Mouse (Mus musculus) liver, postnatal 0 days (tissue): ENCODE results near the gene Trpm8.

Experiments used
- CTCF ChIP-seq: sonication (generic); IDR thresholded peaks from 2 replicates; pipeline ENCODE4 v1.5.1; 2016; ENCODE audit warnings: antibody characterized with exemption, low read depth
- EP300 ChIP-seq: IDR thresholded peaks from 2 replicates; pipeline ENCODE4 v1.6.1; 2016; ENCODE audit warnings: antibody characterized with exemption, low read depth, mild to moderate bottlenecking

DNA sequence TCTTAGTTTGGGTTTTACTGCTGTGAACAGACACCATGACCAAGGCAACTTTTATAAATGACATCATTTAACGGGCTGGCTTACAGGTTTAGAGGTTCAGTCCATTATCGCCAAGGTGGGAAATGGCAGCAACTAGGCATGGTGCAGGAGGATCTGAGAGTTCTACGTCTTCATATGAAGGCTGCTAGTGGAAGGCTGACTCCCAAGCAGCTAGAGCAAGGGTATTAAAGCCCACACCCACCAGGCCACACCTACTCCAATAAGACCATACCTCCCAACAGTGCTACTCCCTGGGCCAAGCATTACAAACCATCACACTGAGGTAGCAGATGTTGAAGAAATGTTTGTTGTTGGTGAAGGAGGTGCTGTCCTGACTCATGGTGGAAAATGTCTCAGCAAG, 78.2 kb downstream of the Trpm8 start:
- TF ChIP-seq CTCF (no peak), EP300 (no peak)
